Mouse (Mus musculus): ENCODE data around the gene Sat1. TPM values are rescaled to one million over a fixed set of nuclear protein-coding genes. Genes with fewer than 3 reads are reported as not detected.
"Not testable (repeated sequence)": the region's sequence is repeated elsewhere in the genome, so short reads cannot be mapped to it uniquely, and the experiment has no call there.

Gene Sat1
- 89.9 and 96.1 TPM in 2 replicates for polyA plus RNA-seq (2015; fragmentation: Nextera tagmentation; extraction: Ambion mirVana)

GRCm38 (mm10) chrX:155216271-155216670 lies at the start of gene Sat1:
Gene Sat1 (minus strand): TSS chrX:155216449.
- WGBS, result 6% methylated on average over 26 of the region's 26 CpGs
- Histone ChIP-seq H3K27me3 (replicated peaks) (no peaks in the 10 kb centered on the region), H3K36me3 (peaks cover 4% of the 10 kb centered on the region; the same call in 1 of the 2 replicates), H3K4me1 (no peaks in the 10 kb centered on the region), H3K4me2 (peak within 1 kb of the TSS; percentile 68), H3K27ac (replicated peaks) (peak within 1 kb of the TSS; percentile 71), H3K9me3 (no peaks in the 10 kb centered on the region), H3K9ac (peak within 1 kb of the TSS; percentile 85), H3K4me3 (peak within 1 kb of the TSS; percentile 65)
- ATAC-seq (ENCODE audit: extremely low read depth, insufficient number of reproducible peaks, low FRiP score, low TSS enrichment), result peak; percentile 87

- WGBS, result 5% methylated on average over 1 of the region's 1 CpGs
- no peaks in the 10 kb centered on the region for H3K27me3 ChIP-seq (replicated peaks)
- H3K9ac ChIP-seq, result peak overlapping the region; percentile 82
- H3K36me3 ChIP-seq, result no peaks in the 10 kb centered on the region
- no peak for ATAC-seq (ENCODE audit: extremely low read depth, insufficient number of reproducible peaks, low FRiP score, low TSS enrichment)
- no peaks in the 10 kb centered on the region for H3K4me1 ChIP-seq
- peak overlapping the region; percentile 64 for H3K4me2 ChIP-seq
- 0 out of 2 replicates have a peak overlapping the region, but pooled peaks have one; percentile 76 for H3K27ac ChIP-seq (replicated peaks)
- H3K4me3 ChIP-seq, result peak overlapping the region; percentile 70
- no peaks in the 10 kb centered on the region for H3K9me3 ChIP-seq
Observed at GRCm38 (mm10) chrX:155262915-155263252, 46.6 kb upstream of the Sat1 start.

- peak within 1 kb of the TSS; percentile 82 for H3K9ac ChIP-seq
- H3K4me1 ChIP-seq, result no peaks in the 10 kb centered on the region
- no peaks in the 10 kb centered on the region for H3K27me3 ChIP-seq (replicated peaks)
- WGBS, result 17% methylated on average over 36 of the region's 37 CpGs
- no peaks in the 10 kb centered on the region for H3K36me3 ChIP-seq
- peak within 1 kb of the TSS; percentile 76 for H3K27ac ChIP-seq (replicated peaks)
- H3K9me3 ChIP-seq, result no peaks in the 10 kb centered on the region
- peak within 1 kb of the TSS; percentile 64 for H3K4me2 ChIP-seq
- peak; percentile 98 for ATAC-seq (ENCODE audit: extremely low read depth, insufficient number of reproducible peaks, low FRiP score, low TSS enrichment)
- peak within 1 kb of the TSS; percentile 70 for H3K4me3 ChIP-seq
Observed at GRCm38 (mm10) chrX:155262235-155262914, 46.1 kb upstream of the Sat1 start, which contains the start of gene Acot9. Gene Acot9 (plus strand): TSS chrX:155262443.

- ATAC-seq (ENCODE audit: extremely low read depth, insufficient number of reproducible peaks, low FRiP score, low TSS enrichment), result no peak
- no peaks in the 10 kb centered on the region for H3K36me3 ChIP-seq
- H3K4me3 ChIP-seq, result no peak overlapping the region
- H3K9me3 ChIP-seq, result no peaks in the 10 kb centered on the region
- H3K27ac ChIP-seq (replicated peaks), result no peak overlapping the region
- no peaks in the 10 kb centered on the region for H3K27me3 ChIP-seq (replicated peaks)
- H3K4me1 ChIP-seq, result no peaks in the 10 kb centered on the region
- no peak overlapping the region for H3K4me2 ChIP-seq
- no peak overlapping the region for H3K9ac ChIP-seq
Observed at GRCm38 (mm10) chrX:155256856-155257255, 40.6 kb upstream of the Sat1 start.

DNA sequence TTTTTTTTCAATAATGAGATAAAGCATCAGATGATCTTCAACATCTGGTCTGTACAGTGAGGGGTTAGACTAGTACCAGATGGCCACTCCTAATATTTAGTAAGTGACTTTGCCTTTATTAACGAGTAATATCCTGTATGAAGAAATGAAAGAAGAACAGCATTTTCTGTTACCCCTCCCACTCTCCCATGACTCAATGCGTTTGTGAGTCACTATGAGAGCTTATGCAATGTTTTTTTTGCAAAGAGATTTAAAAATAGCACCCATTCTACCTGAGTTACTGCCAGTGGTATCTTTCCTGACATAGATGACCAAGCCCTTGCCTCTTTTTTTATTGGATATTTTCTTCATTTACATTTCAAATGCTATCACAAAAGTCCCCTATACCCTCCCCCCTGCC lies 2.0 kb upstream of the Sat1 start:
- Histone ChIP-seq H3K36me3 (peaks cover 4% of the 10 kb centered on the region; the same call in 1 of the 2 replicates), H3K9ac (no peak overlapping the region), H3K4me3 (no peak overlapping the region), H3K4me1 (no peaks in the 10 kb centered on the region), H3K4me2 (no peak overlapping the region), H3K27ac (replicated peaks) (no peak overlapping the region), H3K27me3 (replicated peaks) (no peaks in the 10 kb centered on the region), H3K9me3 (no peaks in the 10 kb centered on the region)
- ATAC-seq (ENCODE audit: extremely low read depth, insufficient number of reproducible peaks, low FRiP score, low TSS enrichment), result no peak
- WGBS, result 63% methylated on average over 2 of the region's 2 CpGs

- peak overlapping the region; percentile 68 for H3K4me2 ChIP-seq
- H3K27ac ChIP-seq (replicated peaks), result peak overlapping the region; percentile 71
- 0 out of 2 replicates have a peak, but pooled peaks have one; percentile 27 for ATAC-seq (ENCODE audit: extremely low read depth, insufficient number of reproducible peaks, low FRiP score, low TSS enrichment)
- 20% methylated on average over 23 of the region's 24 CpGs for WGBS
- peak overlapping the region; percentile 65 for H3K4me3 ChIP-seq
- H3K27me3 ChIP-seq (replicated peaks), result no peaks in the 10 kb centered on the region
- peak overlapping the region; percentile 85 for H3K9ac ChIP-seq
- H3K4me1 ChIP-seq, result no peaks in the 10 kb centered on the region
- H3K36me3 ChIP-seq, result peaks cover 4% of the 10 kb centered on the region; the same call in 1 of the 2 replicates
- no peaks in the 10 kb centered on the region for H3K9me3 ChIP-seq
Observed at GRCm38 (mm10) chrX:155215501-155216248, 574 bp downstream of the Sat1 start.

DNA sequence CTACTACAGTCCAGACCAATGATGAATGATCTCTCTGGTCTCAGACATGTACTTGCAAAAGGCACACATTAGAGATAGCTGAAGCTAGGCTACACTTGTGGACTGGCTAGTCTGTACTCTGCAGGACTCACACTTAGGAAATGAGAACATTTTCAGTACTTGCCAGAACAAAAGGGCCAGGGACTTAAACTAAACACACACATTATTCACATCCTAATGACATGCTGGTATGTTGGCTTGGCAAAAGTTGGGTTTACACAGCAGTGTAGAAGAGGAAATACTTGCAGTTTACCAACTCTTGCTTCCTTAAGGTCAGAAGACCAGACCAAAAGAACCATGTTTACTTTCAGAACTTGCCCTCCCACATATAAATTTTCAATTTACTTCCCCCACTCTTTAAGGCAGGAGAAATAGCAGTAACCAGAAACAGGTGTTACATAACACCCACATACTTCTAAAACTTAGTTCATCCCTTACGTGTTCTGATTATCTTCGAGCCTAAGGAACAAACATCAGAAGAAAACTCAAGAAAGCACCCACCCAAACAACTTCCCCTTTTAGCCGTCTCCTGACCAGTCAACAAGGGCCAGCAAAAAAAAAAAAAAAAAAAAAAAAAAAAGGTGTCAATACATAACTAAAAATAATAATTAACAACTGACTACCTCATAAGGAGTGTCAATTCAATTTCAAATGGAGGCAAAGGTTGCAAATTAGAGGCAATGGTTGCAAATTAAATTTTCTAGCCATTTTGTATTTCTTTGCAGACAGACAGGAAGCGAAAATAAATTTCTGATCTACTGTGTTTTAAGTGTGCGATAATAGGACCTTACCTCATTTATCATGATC lies 1.7 kb downstream of the Sat1 start:
- Histone ChIP-seq H3K4me1 (no peaks in the 10 kb centered on the region), H3K9ac (no peak overlapping the region), H3K4me3 (peak overlapping the region; percentile 65), H3K27ac (replicated peaks) (no peak overlapping the region), H3K9me3 (no peaks in the 10 kb centered on the region), H3K36me3 (peaks cover 4% of the 10 kb centered on the region; the same call in 1 of the 2 replicates), H3K27me3 (replicated peaks) (no peaks in the 10 kb centered on the region), H3K4me2 (peak overlapping the region; percentile 68)
- ATAC-seq (ENCODE audit: extremely low read depth, insufficient number of reproducible peaks, low FRiP score, low TSS enrichment), result no peak
- whole genome bisulfite sequencing, result 77% methylated on average over 5 of the region's 5 CpGs

DNA sequence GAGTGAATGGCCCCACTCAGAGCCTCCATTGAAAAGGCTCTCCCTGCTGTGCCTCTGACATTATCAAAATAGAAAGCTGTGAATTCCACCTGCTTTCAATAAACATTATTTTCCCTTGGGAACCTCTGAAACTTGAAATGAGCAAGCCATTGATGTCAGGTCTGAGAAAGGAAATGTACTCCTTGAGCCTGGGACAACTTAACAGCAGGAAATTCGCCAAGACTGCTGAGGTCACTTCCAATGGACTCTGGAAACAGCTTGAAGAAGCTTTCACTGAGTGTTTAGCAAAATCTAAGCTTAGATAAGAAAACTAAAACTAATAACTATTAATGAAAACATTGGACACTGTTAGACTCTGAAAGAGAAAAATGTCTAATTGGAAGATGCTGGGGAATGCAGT lies 7.6 kb downstream of the Sat1 start:
- ATAC-seq (ENCODE audit: extremely low read depth, insufficient number of reproducible peaks, low FRiP score, low TSS enrichment), result no peak
- no peaks in the 10 kb centered on the region for H3K9me3 ChIP-seq
- peaks cover 2% of the 10 kb centered on the region; the same call in 1 of the 2 replicates for H3K36me3 ChIP-seq
- H3K4me1 ChIP-seq, result no peaks in the 10 kb centered on the region
- WGBS, result 22% methylated on average over 1 of the region's 1 CpGs
- H3K27me3 ChIP-seq (replicated peaks), result no peaks in the 10 kb centered on the region
- no peak overlapping the region for H3K9ac ChIP-seq
- no peak overlapping the region for H3K27ac ChIP-seq (replicated peaks)
- no peak overlapping the region for H3K4me3 ChIP-seq
- H3K4me2 ChIP-seq, result no peak overlapping the region

- not testable (repeated sequence) for H3K9ac ChIP-seq; H3K9me3 ChIP-seq; ATAC-seq (ENCODE audit: extremely low read depth, insufficient number of reproducible peaks, low FRiP score, low TSS enrichment); H3K27me3 ChIP-seq (replicated peaks); H3K27ac ChIP-seq (replicated peaks); H3K4me1 ChIP-seq; H3K36me3 ChIP-seq; H3K4me3 ChIP-seq; H3K4me2 ChIP-seq
- WGBS, result 70% methylated on average over 2 of the region's 2 CpGs
Observed at GRCm38 (mm10) chrX:155205436-155205835, 10.8 kb downstream of the Sat1 start.

GRCm38 (mm10) chrX:155202406-155203305 lies 13.6 kb downstream of the Sat1 start:
- H3K9ac ChIP-seq, result no peak overlapping the region
- WGBS, result 50% methylated on average over 2 of the region's 2 CpGs

More at GRCm38 (mm10) chrX:155202406-155203305, 13.6 kb downstream of the Sat1 start:
- no peaks in the 10 kb centered on the region for H3K9me3 ChIP-seq
- H3K27me3 ChIP-seq (replicated peaks), result no peaks in the 10 kb centered on the region
- no peaks in the 10 kb centered on the region for H3K36me3 ChIP-seq
- no peak for ATAC-seq (ENCODE audit: extremely low read depth, insufficient number of reproducible peaks, low FRiP score, low TSS enrichment)
- H3K4me1 ChIP-seq, result no peaks in the 10 kb centered on the region
- no peak overlapping the region for H3K4me2 ChIP-seq
- no peak overlapping the region for H3K4me3 ChIP-seq
- H3K27ac ChIP-seq (replicated peaks), result no peak overlapping the region

Data from heart, embryonic 13.5 days (tissue).